In genomic region chr11:78102958-78103747, GRCm38 (mm10) we compare ENCODE assay signal across 10 mouse cellular contexts. TPM values are rescaled to one million over a fixed set of nuclear protein-coding genes. Genes with fewer than 3 reads are reported as not detected.
DNase-seq lines count a peak whose midpoint lies in the region; ATAC-seq and TF ChIP-seq lines count a peak whose summit lies in the region.
"Had no signal": no experiment of that assay in that cellular context is flagged by ENCODE, and none has a peak within 500 bp of the region (broad histone marks: within the 10 kb centered on the region; RNA-seq: fewer than 3 reads in every experiment).

No protein-coding gene starts in this region.

- peaks cover 8% of the 10 kb centered on the region for H3K36me3 ChIP-seq in liver, embryonic 13.5 days

- peaks cover 27% of the 10 kb centered on the region for H3K4me1 ChIP-seq in liver, embryonic 13.5 days (replicated peaks)
- H3K4me1 ChIP-seq in cerebellum, adult 2 months (ENCODE audit: control insufficient read depth, insufficient read depth, low read length), result no peaks in the 10 kb centered on the region; the same call in 1 of the 2 replicates

- DNase-seq in kidney, adult 18-20 months, result peak; percentile 22
- no peak for DNase-seq in kidney, adult 11 months
- DNase-seq in 416B (ENCODE audit: low read depth), result peak; percentile 64
- DNase-seq in NIH3T3 (ENCODE audit: low read depth), result peak; percentile 38
- peak; percentile 49 for DNase-seq in liver, embryonic 13.5 days
- DNase-seq in ovary, postnatal 36 days (ENCODE audit: low spot score), result no peak
- DNase-seq in cerebellum, adult 2 months, result no peak
- DNase-seq in layer of hippocampus, adult 9-10 months (ENCODE audit: low spot score), result no peak
- DNase-seq: gastrocnemius, postnatal 36 days had no signal

- WGBS in liver, embryonic 13.5 days (ENCODE audit: insufficient replicate concordance), result 36% methylated on average over 5 of the region's 5 CpGs
- WGBS in cerebellum, adult 2 months, result 67% methylated on average over 5 of the region's 5 CpGs

- H3K9ac ChIP-seq in liver, embryonic 13.5 days, result no peak overlapping the region
- H3K9ac ChIP-seq: neural tube, embryonic 13.5 days had no signal

- H3K9me3 ChIP-seq in liver, embryonic 13.5 days (replicated peaks), result no peaks in the 10 kb centered on the region

- no peak for TF ChIP-seq CTCF in cerebellum, adult 2 months (IDR thresholded peaks at IDR 0.05; ENCODE audit: borderline replicate concordance, insufficient read depth, low read depth, low read length)

- no peaks in the 10 kb centered on the region for H3K27me3 ChIP-seq in liver, embryonic 13.5 days
- H3K27me3 ChIP-seq in cerebellum, adult 2 months (ENCODE audit: control insufficient read depth, insufficient read depth, low read length), result no peaks in the 10 kb centered on the region
- H3K27me3 ChIP-seq: neural tube, embryonic 13.5 days had no signal

- H3K4me2 ChIP-seq in liver, embryonic 13.5 days, result no peak overlapping the region
- H3K4me2 ChIP-seq: neural tube, embryonic 13.5 days had no signal

- H3K4me3 ChIP-seq in liver, embryonic 13.5 days (replicated peaks), result no peak overlapping the region
- no peak overlapping the region for H3K4me3 ChIP-seq in cerebellum, adult 2 months (replicated peaks; ENCODE audit: insufficient read depth, low read depth, low read length)
- H3K4me3 ChIP-seq: neural tube, embryonic 13.5 days had no signal

- TF ChIP-seq POLR2A in cerebellum, adult 2 months (IDR thresholded peaks at IDR 0.05; ENCODE audit: borderline replicate concordance, insufficient read depth, low read length), result no peak

- peak; percentile 68 for ATAC-seq in liver, embryonic 13.5 days (ENCODE audit: low read depth)

- peak overlapping the region; percentile 54 for H3K27ac ChIP-seq in liver, embryonic 13.5 days
- no peak overlapping the region for H3K27ac ChIP-seq in cerebellum, adult 2 months (ENCODE audit: insufficient read depth, low read length)
- H3K27ac ChIP-seq: neural tube, embryonic 13.5 days had no signal

RNA-seq across cellular contexts. Expression of gene Fam222b, which starts 8.7 kb away (rescaled TPM):
- polyA plus RNA-seq in liver, embryonic 13.5 days (2015; fragmentation: Nextera tagmentation; extraction: Ambion mirVana), result 3.7 and 5.5 TPM in 2 replicates
- polyA plus RNA-seq in cerebellum, adult 2 months (2012; rRNA removed), result 23.0 and 23.5 TPM in 2 replicates

RNA-seq across cellular contexts. Expression of gene Eral1, which starts 23.0 kb away (rescaled TPM):
- polyA plus RNA-seq in liver, embryonic 13.5 days (2015; fragmentation: Nextera tagmentation; extraction: Ambion mirVana), result 19.1 and 20.2 TPM in 2 replicates
- polyA plus RNA-seq in cerebellum, adult 2 months (2012; rRNA removed), result 34.0 and 35.8 TPM in 2 replicates

Comparison
In these comparisons a context has a peak if more than half of its experiments do, and no peak if none do; other contexts are left out.
1. DNase-seq: peak in kidney, adult 18-20 months (single experiment), 416B (single experiment), NIH3T3 (single experiment) and liver, embryonic 13.5 days (single experiment); none in kidney, adult 11 months (single experiment), ovary, postnatal 36 days (single experiment), cerebellum, adult 2 months (0 of 2) and layer of hippocampus, adult 9-10 months (single experiment).